Mouse (Mus musculus) stomach, postnatal 0 days (tissue): ENCODE measurements around the gene Vmn2r55. TPM values are rescaled to one million over a fixed set of nuclear protein-coding genes. Genes with fewer than 3 reads are reported as not detected.
"Not testable (repeated sequence)": the region's sequence is repeated elsewhere in the genome, so short reads cannot be mapped to it uniquely, and the experiment has no call there.

Experiments used
- ATAC-seq: fragments of 200-750 bp; cut with Nextera tagmentation; 2 replicates; pipeline ENCODE4 v1.8.0; 2017; ENCODE audit not compliant: low FRiP score, low TSS enrichment
- DNase-seq: peaks from one replicate; pipeline ENCODE4 v3.0.0-alpha.2; 2016; ENCODE audit warnings: low spot score
- H3K27ac ChIP-seq: fragments of 300-500 bp; sonication (generic); replicated peaks from 2 replicates; pipeline ENCODE4 v1.5.1; 2014; ENCODE audit warnings: mild to moderate bottlenecking, control low read depth
- H3K27me3 ChIP-seq: fragments of 300-500 bp; sonication (generic); 2 replicates; pipeline ENCODE4 v1.6.1; 2014; ENCODE audit warnings: low read length; ENCODE audit not compliant: control insufficient read depth, insufficient read depth
- H3K36me3 ChIP-seq: fragments of 300-500 bp; sonication (generic); 2 replicates; pipeline ENCODE4 v1.6.1; 2014; ENCODE audit warnings: low read length, mixed read lengths; ENCODE audit not compliant: control insufficient read depth, insufficient read depth
- H3K4me1 ChIP-seq: fragments of 300-500 bp; sonication (generic); replicated peaks from 2 replicates; pipeline ENCODE4 v1.6.1; 2014; ENCODE audit warnings: antibody characterized with exemption; ENCODE audit not compliant: control insufficient read depth, insufficient read depth
- H3K4me2 ChIP-seq: fragments of 300-500 bp; sonication (generic); replicated peaks from 2 replicates; pipeline ENCODE4 v1.6.1; 2014; ENCODE audit warnings: low read depth, mild to moderate bottlenecking, control low read depth, moderate library complexity
- H3K4me3 ChIP-seq: fragments of 300-500 bp; sonication (generic); 2 replicates; pipeline ENCODE4 v1.5.1; 2014; ENCODE audit warnings: low read depth, low read length, control low read depth
- H3K9ac ChIP-seq: fragments of 300-500 bp; sonication (generic); 2 replicates; pipeline ENCODE4 v1.6.1; 2014; ENCODE audit warnings: mild to moderate bottlenecking, low read length, control low read depth, mixed read lengths
- H3K9me3 ChIP-seq: fragments of 300-500 bp; sonication (generic); 2 replicates; pipeline ENCODE4 v1.6.1; 2016; ENCODE audit warnings: low read length; ENCODE audit not compliant: control insufficient read depth
- CTCF ChIP-seq: IDR thresholded peaks from 2 replicates; pipeline ENCODE4 v1.5.1; 2016; ENCODE audit warnings: antibody characterized with exemption, low read depth, mild to moderate bottlenecking, moderate library complexity
- EP300 ChIP-seq: optimal IDR thresholded peaks from 2 replicates; pipeline ENCODE3; 2016; ENCODE audit warnings: antibody characterized with exemption
- WGBS: fragments of 180-500 bp; shearing (Covaris S2); extraction: QIAGEN DNeasy Blood & Tissue Kit; methylation state at CpG from one replicate; pipeline ENCODE4 v1.1.7; 2014; 5-methylcytosine and 5-hydroxymethylcytosine counted together
- polyA plus RNA-seq: library from polyadenylated mRNA; unstranded; fragments of >200 nt; fragmentation: Nextera tagmentation; extraction: Ambion mirVana; gene quantifications from 2 replicates; pipeline ENCODE4 v1.2.1, GENCODE M21; 2015

The Vmn2r55 gene
- not detected in 2 replicates for polyA plus RNA-seq

GRCm38 (mm10) chr7:12684903-12685302 is at the start of gene Vmn2r55:
Vmn2r55 (minus strand) TSS chr7:12685003.
- H3K9me3 ChIP-seq, DNase-seq, H3K9ac ChIP-seq, H3K4me3 ChIP-seq, H3K27ac ChIP-seq, H3K4me2 ChIP-seq, H3K36me3 ChIP-seq, ATAC-seq, H3K4me1 ChIP-seq, H3K27me3 ChIP-seq: not testable (repeated sequence)
- 86% methylated on average over 3 of the region's 3 CpGs for WGBS

- not testable (repeated sequence) for H3K9ac ChIP-seq, H3K4me3 ChIP-seq, H3K27ac ChIP-seq, H3K4me2 ChIP-seq, DNase-seq, H3K4me1 ChIP-seq, ATAC-seq, H3K9me3 ChIP-seq, H3K36me3 ChIP-seq, H3K27me3 ChIP-seq
- 86% methylated on average over 3 of the region's 4 CpGs for WGBS
These were observed 44.6 kb downstream of the Vmn2r55 start, which contains the start of gene Vmn2r54 for GRCm38 (mm10) chr7:12640219-12640618. Vmn2r54 (minus strand) TSS chr7:12640319.

- H3K4me3 ChIP-seq: no peak within 1 kb of the TSS
- no peak within 1 kb of the TSS for H3K9ac ChIP-seq
- ATAC-seq (no peak), DNase-seq (no peak)
- no peak within 1 kb of the TSS for H3K27ac ChIP-seq
- peaks cover 3% of the 10 kb centered on the region; the same call in 1 of the 2 replicates for H3K9me3 ChIP-seq
- no peaks in the 10 kb centered on the region for H3K36me3 ChIP-seq
- H3K4me2 ChIP-seq: no peak within 1 kb of the TSS
- TF ChIP-seq CTCF (no peak), EP300 (no peak)
- no peaks in the 10 kb centered on the region for H3K4me1 ChIP-seq
- no peaks in the 10 kb centered on the region for H3K27me3 ChIP-seq
These were observed 76.1 kb downstream of the Vmn2r55 start, which contains the start of gene Vmn2r53 for GRCm38 (mm10) chr7:12608688-12609087. Vmn2r53 (minus strand) TSS chr7:12608788.

Other genes with a start within 250 kb of the Vmn2r55 start
- 5.4 and 5.7 TPM in 2 replicates for gene Zfp606, start 206.7 kb downstream of the Vmn2r55 start, polyA plus RNA-seq
- gene 2900092C05Rik, start 172.5 kb downstream of the Vmn2r55 start, polyA plus RNA-seq: not detected in 2 replicates
- 0.02 TPM in 1 of 2 replicates, not detected in the other for gene Vmn2r53, start 76.2 kb downstream of the Vmn2r55 start, polyA plus RNA-seq
- gene Vmn2r54, start 44.7 kb downstream of the Vmn2r55 start, polyA plus RNA-seq: not detected in 2 replicates
- 0.02 TPM in 1 of 2 replicates, not detected in the other for gene Vmn2r56, start 50.0 kb upstream of the Vmn2r55 start, polyA plus RNA-seq
- 1.3 and 1.7 TPM in 2 replicates for gene Zscan18, start 118.6 kb upstream of the Vmn2r55 start, polyA plus RNA-seq
- gene Zfp329, start 133.9 kb upstream of the Vmn2r55 start, polyA plus RNA-seq: 5.9 and 6.4 TPM in 2 replicates
- 15.9 and 16.9 TPM in 2 replicates for gene Zfp110, start 149.8 kb upstream of the Vmn2r55 start, polyA plus RNA-seq
- 1.5 and 1.6 TPM in 2 replicates for gene Zfp128, start 196.2 kb upstream of the Vmn2r55 start, polyA plus RNA-seq
- 5.1 and 5.8 TPM in 2 replicates for gene Zscan22, start 212.8 kb upstream of the Vmn2r55 start, polyA plus RNA-seq
- 784 and 821 TPM in 2 replicates for gene Rps5, start 237.3 kb upstream of the Vmn2r55 start, polyA plus RNA-seq
- gene Rnf225, start 242.4 kb upstream of the Vmn2r55 start, polyA plus RNA-seq: 30.7 and 33.6 TPM in 2 replicates